Mouse (Mus musculus) lung, postnatal 0 days (tissue): ENCODE results near the gene Kcnk6. TPM values are rescaled to one million over a fixed set of nuclear protein-coding genes. Genes with fewer than 3 reads are reported as not detected.

Experiments
- ATAC-seq: fragments of 200-750 bp; cut with Nextera tagmentation; 2 replicates; pipeline ENCODE4 v1.8.0; 2017; ENCODE audit warnings: moderate library complexity
- DNase-seq: peaks from one replicate; pipeline ENCODE4 v3.0.0-alpha.2; 2016; ENCODE audit warnings: low spot score
- H3K27ac ChIP-seq: fragments of 300-500 bp; sonication (generic); 2 replicates; pipeline ENCODE4 v1.5.1; 2014; ENCODE audit warnings: antibody characterized with exemption, mild to moderate bottlenecking, low read length, mixed read lengths
- H3K27me3 ChIP-seq: fragments of 300-500 bp; sonication (generic); replicated peaks from 2 replicates; pipeline ENCODE4 v1.6.1; 2014; ENCODE audit warnings: low read length, mixed read lengths; ENCODE audit not compliant: insufficient read depth
- H3K36me3 ChIP-seq: fragments of 300-500 bp; sonication (generic); 2 replicates; pipeline ENCODE4 v1.6.1; 2014; ENCODE audit warnings: low read length, mixed read lengths; ENCODE audit not compliant: insufficient read depth
- H3K4me1 ChIP-seq: fragments of 300-500 bp; sonication (generic); 2 replicates; pipeline ENCODE4 v1.6.1; 2014; ENCODE audit warnings: antibody characterized with exemption, low read depth, low read length, mixed read lengths; ENCODE audit not compliant: insufficient read depth
- H3K4me2 ChIP-seq: fragments of 300-500 bp; sonication (generic); replicated peaks from 2 replicates; pipeline ENCODE4 v1.6.1; 2014; ENCODE audit warnings: low read depth, mild to moderate bottlenecking, low read length, moderate library complexity, mixed read lengths
- H3K4me3 ChIP-seq: fragments of 300-500 bp; sonication (generic); 2 replicates; pipeline ENCODE4 v1.5.1; 2014; ENCODE audit warnings: low read depth, low read length
- H3K9ac ChIP-seq: fragments of 300-500 bp; sonication (generic); replicated peaks from 2 replicates; pipeline ENCODE4 v1.6.1; 2014; ENCODE audit warnings: low read depth, mild to moderate bottlenecking
- H3K9me3 ChIP-seq: fragments of 300-500 bp; sonication (generic); 2 replicates; pipeline ENCODE4 v1.6.1; 2016; ENCODE audit warnings: low read length, mixed read lengths
- CTCF ChIP-seq: IDR thresholded peaks from 2 replicates; pipeline ENCODE4 v1.5.1; 2016; ENCODE audit warnings: antibody characterized with exemption, mild to moderate bottlenecking
- EP300 ChIP-seq: IDR thresholded peaks from 2 replicates; pipeline ENCODE4 v1.6.1; 2016; ENCODE audit warnings: antibody characterized with exemption, mild to moderate bottlenecking, control low read depth
- WGBS: fragments of 180-500 bp; shearing (Covaris S2); extraction: QIAGEN DNeasy Blood & Tissue Kit; methylation state at CpG from one replicate; pipeline ENCODE4 v1.1.7; 2014; 5-methylcytosine and 5-hydroxymethylcytosine counted together
- polyA plus RNA-seq: library from polyadenylated mRNA; unstranded; fragments of >200 nt; fragmentation: Nextera tagmentation; extraction: Ambion mirVana; gene quantifications from 2 replicates; pipeline ENCODE4 v1.2.1, GENCODE M21; 2015

Gene Kcnk6
- 2.2 and 2.4 TPM in 2 replicates for polyA plus RNA-seq

DNA sequence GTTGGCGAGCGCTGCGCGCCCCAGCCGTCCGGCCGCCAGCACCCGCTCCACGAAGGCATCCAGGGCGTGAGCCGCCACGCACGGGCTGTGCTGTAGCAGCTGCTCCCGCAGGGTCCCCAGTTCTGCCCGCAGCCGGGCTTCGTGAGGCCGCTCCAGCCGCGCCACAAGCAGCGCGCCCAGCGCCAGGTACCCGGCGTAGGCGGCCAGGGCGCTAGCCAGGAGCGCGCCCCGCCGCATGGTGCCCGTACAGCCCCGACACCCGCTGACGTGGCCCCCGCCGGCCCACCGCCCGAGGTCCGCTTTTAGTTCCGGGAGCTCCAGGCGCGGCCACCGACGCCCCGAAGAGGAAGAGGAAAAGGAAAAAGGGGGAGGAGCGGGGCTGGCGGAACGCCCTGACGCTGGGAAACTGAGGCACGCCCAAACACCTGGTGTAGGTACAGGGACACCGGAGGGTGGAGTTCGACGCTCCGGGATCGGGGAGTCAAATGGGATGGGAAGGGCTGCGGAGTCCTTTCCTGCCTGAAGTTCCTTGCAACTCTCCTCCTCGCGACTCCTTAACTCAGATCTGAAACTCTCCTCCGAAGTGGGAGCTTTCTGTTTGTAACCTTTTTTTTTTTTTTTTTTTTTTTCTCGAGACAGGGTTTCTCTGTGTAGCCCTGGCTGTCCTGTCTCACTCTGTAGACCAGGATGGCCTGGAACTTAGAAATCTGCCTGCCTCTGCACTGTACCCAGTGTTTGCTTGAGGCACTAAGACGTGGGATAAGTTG lies at the start of gene Kcnk6:
TSS of gene Kcnk6 (minus strand) at position 269 of the 767 bp plus-strand sequence.
- no peaks in the 10 kb centered on the region for H3K9me3 ChIP-seq
- peak within 1 kb of the TSS; percentile 79 for H3K27ac ChIP-seq
- TF ChIP-seq CTCF, result no peak
- no peak for TF ChIP-seq EP300
- WGBS, result under 1% methylated on average over 58 of the region's 62 CpGs
- peak within 1 kb of the TSS; percentile 61 for H3K4me3 ChIP-seq
- peak; percentile 45 for ATAC-seq
- H3K4me2 ChIP-seq, result peak within 1 kb of the TSS; percentile 95
- peak; percentile 56 for DNase-seq
- no peaks in the 10 kb centered on the region for H3K36me3 ChIP-seq
- no peaks in the 10 kb centered on the region for H3K4me1 ChIP-seq
- peak within 1 kb of the TSS; percentile 48 for H3K9ac ChIP-seq
- H3K27me3 ChIP-seq, result no peaks in the 10 kb centered on the region

DNA sequence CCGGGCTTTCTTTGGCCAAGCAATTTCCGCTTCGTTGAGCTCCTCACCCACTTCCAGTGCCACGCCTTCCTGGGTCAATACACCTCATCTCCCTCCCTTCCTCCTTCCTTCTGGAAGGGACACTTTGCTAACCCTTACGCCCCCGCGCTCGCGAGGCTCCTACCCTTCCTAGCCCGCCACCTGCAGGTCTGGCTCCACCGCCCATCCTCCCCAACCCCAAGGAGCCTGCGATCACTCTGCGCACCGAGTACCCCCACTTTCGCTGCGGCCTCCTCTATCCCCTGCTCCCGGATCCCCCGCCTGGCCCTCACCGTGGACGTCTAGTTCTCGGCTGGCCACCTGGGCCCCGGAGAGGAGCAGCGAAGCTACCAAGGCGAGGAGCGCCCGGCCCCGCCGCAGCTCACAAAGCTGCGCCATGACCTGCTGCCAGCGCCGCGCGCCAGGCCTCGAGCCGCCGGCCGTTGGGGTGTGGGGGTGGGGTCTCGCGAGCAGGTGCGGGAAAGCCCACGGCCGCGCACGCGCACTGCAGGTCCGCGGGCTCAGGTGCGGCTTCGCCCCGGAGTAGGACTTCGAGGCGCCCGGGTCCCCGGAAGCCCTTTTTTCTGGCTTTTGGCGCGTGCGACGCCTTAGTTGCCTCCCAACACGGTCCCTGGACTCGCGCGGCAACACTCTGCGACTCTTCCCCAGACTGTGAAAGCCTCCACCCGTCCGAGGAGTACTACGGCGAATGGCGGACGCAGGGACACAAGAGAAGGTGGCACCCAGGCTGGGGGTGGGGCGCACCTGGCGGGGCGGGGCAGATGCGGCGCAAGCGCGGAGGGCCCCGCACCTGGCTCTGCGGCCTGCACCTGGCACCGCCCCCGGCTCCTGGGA lies 49.1 kb upstream of the Kcnk6 start, which contains the start of gene Spint2:
TSS of gene Spint2 (minus strand) at position 712 of the 873 bp plus-strand sequence.
- H3K27me3 ChIP-seq, result no peaks in the 10 kb centered on the region
- TF ChIP-seq EP300, result no peak
- TF ChIP-seq CTCF, result peak; percentile 50
- H3K4me2 ChIP-seq, result peak within 1 kb of the TSS; percentile 87
- peaks cover 5% of the 10 kb centered on the region; the same call in 1 of the 2 replicates for H3K4me1 ChIP-seq
- DNase-seq (peak; percentile 89), ATAC-seq (peak; percentile 93)
- no peaks in the 10 kb centered on the region for H3K9me3 ChIP-seq
- peak within 1 kb of the TSS; percentile 97 for H3K27ac ChIP-seq
- under 1% methylated on average over 60 of the region's 80 CpGs for WGBS
- peak within 1 kb of the TSS; percentile 59 for H3K4me3 ChIP-seq
- peak within 1 kb of the TSS; percentile 68 for H3K9ac ChIP-seq
- H3K36me3 ChIP-seq, result no peaks in the 10 kb centered on the region

DNA sequence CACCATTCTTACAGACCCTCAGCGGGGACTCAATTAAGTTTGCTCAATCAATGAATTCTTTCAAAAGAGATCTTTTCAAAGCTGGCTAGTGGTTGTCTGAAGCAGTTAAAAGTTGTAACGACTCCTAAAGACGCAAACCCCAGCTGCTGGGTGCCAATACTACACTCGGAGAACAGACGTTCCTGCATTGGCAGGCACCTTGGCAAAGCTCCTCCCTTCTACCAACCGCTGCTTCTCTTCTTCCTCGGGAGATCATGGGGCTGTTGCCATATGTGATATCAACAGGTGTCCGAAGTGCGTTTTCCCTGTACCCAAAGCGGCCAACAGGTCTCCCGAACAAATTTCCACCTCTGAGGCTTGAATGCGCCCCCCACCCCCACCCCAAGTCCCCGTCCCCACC lies 48.5 kb upstream of the Kcnk6 start:
- Histone ChIP-seq H3K4me1 (peaks cover 5% of the 10 kb centered on the region; the same call in 1 of the 2 replicates), H3K9me3 (no peaks in the 10 kb centered on the region), H3K9ac (peak overlapping the region; percentile 19; the same call in 1 of the 2 replicates), H3K27me3 (no peaks in the 10 kb centered on the region), H3K27ac (peak overlapping the region; percentile 97; the same call in 1 of the 2 replicates), H3K36me3 (no peaks in the 10 kb centered on the region), H3K4me3 (peak overlapping the region; percentile 59), H3K4me2 (peak overlapping the region; percentile 87)
- TF ChIP-seq EP300, result no peak
- no peak for TF ChIP-seq CTCF
- 15% methylated on average over 13 of the region's 13 CpGs for WGBS
- DNase-seq (no peak), ATAC-seq (no peak)

DNA sequence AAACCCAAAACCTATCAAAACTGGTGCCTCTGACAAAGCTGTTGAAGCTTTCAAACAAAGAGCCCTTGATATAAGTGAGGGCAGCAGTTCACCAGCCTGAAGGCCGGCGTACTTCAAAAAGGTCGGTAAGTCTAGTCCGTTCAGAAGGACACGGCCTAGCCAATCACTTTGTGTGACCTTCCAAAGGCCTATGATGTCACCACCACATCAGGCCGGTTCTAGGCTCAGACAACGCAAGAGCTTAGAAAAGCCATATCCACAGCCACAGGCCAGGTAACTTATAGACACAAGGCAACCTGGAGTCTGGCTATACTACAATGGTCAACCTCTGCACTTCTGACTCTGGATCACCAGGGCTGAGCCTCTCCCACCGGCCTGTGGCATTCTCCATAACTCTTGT lies 47.6 kb upstream of the Kcnk6 start:
- Histone ChIP-seq H3K4me2 (peak overlapping the region; percentile 87), H3K36me3 (no peaks in the 10 kb centered on the region), H3K4me3 (0 out of 2 replicates have a peak overlapping the region, but pooled peaks have one; percentile 59), H3K27ac (peak overlapping the region; percentile 22; the same call in 1 of the 2 replicates), H3K9ac (no peak overlapping the region), H3K27me3 (no peaks in the 10 kb centered on the region), H3K4me1 (peaks cover 5% of the 10 kb centered on the region; the same call in 1 of the 2 replicates), H3K9me3 (no peaks in the 10 kb centered on the region)
- no peak for DNase-seq
- 53% methylated on average over 8 of the region's 8 CpGs for WGBS
- no peak for TF ChIP-seq CTCF
- no peak for TF ChIP-seq EP300
- ATAC-seq, result no peak

DNA sequence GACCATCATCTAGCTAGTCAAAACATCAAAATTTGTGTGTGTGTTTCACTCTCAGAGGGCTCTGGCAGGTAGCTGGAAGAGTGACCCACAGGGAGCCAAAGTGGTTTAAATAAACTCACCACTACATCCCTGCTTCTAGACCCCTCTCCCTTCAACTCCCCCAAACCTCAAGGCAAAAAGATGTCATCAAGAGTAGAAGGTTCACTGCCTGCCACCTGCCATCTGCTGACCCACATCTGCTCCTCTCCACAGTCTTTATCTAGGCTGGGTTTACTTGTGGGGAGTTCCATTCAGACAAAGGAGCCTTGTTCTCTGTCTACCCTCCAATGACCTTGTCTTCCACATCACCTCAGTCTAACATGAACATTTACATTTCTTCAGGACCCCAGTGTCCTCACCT lies 46.9 kb upstream of the Kcnk6 start:
- TF ChIP-seq CTCF, result no peak
- no peak for TF ChIP-seq EP300
- Histone ChIP-seq H3K9me3 (no peaks in the 10 kb centered on the region), H3K27ac (no peak overlapping the region), H3K4me1 (peaks cover 5% of the 10 kb centered on the region; the same call in 1 of the 2 replicates), H3K4me3 (no peak overlapping the region), H3K9ac (no peak overlapping the region), H3K27me3 (no peaks in the 10 kb centered on the region), H3K36me3 (no peaks in the 10 kb centered on the region), H3K4me2 (peak overlapping the region; percentile 87; the same call in 1 of the 2 replicates)
- no peak for ATAC-seq
- DNase-seq, result no peak

DNA sequence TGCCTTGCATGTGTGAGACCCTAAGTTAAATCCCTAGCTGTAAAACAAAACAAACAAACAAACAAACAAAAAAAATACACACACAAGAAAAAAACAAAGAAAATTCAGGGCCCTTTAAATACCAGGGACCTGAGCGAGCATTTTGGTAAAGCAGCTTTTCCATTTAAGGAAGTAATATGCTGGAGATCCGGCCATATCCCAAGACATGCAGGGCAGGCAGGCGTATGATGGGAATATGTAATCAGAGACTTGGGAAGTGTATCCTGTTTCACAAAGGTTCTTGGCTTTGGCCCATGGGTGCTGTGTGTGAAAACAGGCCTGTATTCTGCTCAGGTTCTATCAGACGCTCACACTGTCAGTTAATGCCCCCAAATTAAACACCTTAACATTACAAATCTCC lies 45.2 kb upstream of the Kcnk6 start:
- Histone ChIP-seq H3K36me3 (no peaks in the 10 kb centered on the region), H3K4me2 (no peak overlapping the region), H3K27me3 (no peaks in the 10 kb centered on the region), H3K27ac (no peak overlapping the region), H3K9me3 (no peaks in the 10 kb centered on the region), H3K4me3 (no peak overlapping the region), H3K9ac (no peak overlapping the region), H3K4me1 (peaks cover 5% of the 10 kb centered on the region; the same call in 1 of the 2 replicates)
- ATAC-seq, result no peak
- no peak for TF ChIP-seq EP300
- TF ChIP-seq CTCF, result no peak
- no peak for DNase-seq
- 63% methylated on average over 4 of the region's 4 CpGs for WGBS
